Comparison of ENCODE assay signal across 22 mouse cellular contexts in the genomic region with DNA sequence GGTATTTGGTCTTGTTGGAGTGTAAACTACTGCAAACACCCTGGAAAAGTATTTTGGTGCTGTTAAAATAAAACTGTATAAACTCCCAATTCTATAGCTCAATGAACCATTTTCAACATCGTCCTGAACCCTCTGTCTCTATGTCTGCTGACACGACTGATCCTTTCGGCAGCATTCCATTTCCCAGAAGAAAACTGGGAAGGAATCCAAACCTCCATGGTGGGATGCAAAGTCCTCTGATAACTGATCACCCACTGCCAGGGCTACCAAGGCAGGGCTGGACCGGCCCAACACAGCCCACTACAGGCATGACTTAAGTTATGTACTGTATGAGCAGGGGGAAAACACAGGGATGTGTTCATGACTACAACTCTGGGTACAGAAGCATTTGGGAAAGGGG. TPM values are rescaled to one million over a fixed set of nuclear protein-coding genes. Genes with fewer than 3 reads are reported as not detected.
A peak's percentile ranks its signal among the peaks of the same experiment; 100 is the strongest.
DNase-seq lines count a peak whose midpoint lies in the region; ATAC-seq lines count a peak whose summit lies in the region.
"Had no signal": no experiment of that assay in that cellular context is flagged by ENCODE, and none has a peak within 500 bp of the region (broad histone marks: within the 10 kb centered on the region; RNA-seq: fewer than 3 reads in every experiment).

No protein-coding gene starts in this region.

- no peak overlapping the region for H3K9ac ChIP-seq in heart, embryonic 13.5 days
- H3K9ac ChIP-seq: forebrain, embryonic 13.5 days; hindbrain, embryonic 13.5 days had no signal

- no peak for DNase-seq in heart, postnatal 10 days
- peak; percentile 51 for DNase-seq in kidney, postnatal 14 days
- DNase-seq in kidney, adult 8-10 months = no peak
- peak; percentile 17 for DNase-seq in NIH3T3 (ENCODE audit: low read depth)
- DNase-seq in retina, embryonic 14.5 days (ENCODE audit: low spot score) = no peak
- DNase-seq: adrenal gland, adult 8-10 months; adrenal gland, postnatal 25 days; cerebellum, adult 18-20 months; gastrocnemius, postnatal 10 days; gastrocnemius, postnatal 36 days; heart, adult 2 months; heart, postnatal 36 days had no signal

- whole genome bisulfite sequencing in heart, embryonic 13.5 days = 40% methylated on average over 4 of the region's 4 CpGs

- H3K9me3 ChIP-seq in heart, embryonic 13.5 days = no peaks in the 10 kb centered on the region
- H3K9me3 ChIP-seq: forebrain, embryonic 10.5 days; forebrain, embryonic 13.5 days; heart, embryonic 10.5 days; hindbrain, embryonic 10.5 days; hindbrain, embryonic 13.5 days had no signal

- no peak for ATAC-seq in heart, embryonic 13.5 days (ENCODE audit: extremely low read depth, insufficient number of reproducible peaks, low FRiP score, low TSS enrichment)
- ATAC-seq: activated CD4-positive, CD25-positive, alpha-beta regulatory T cell, adult 4 months; CD4-positive, CD25-positive, alpha-beta regulatory T cell, adult 4 months; forebrain, embryonic 13.5 days; forebrain, embryonic 16.5 days; hindbrain, embryonic 16.5 days had no signal

- no peaks in the 10 kb centered on the region for H3K36me3 ChIP-seq in heart, embryonic 13.5 days
- H3K36me3 ChIP-seq: forebrain, embryonic 10.5 days; heart, embryonic 10.5 days; hindbrain, embryonic 10.5 days; hindbrain, embryonic 13.5 days had no signal

- 0 out of 2 replicates have a peak overlapping the region, but pooled peaks have one; percentile 6 for H3K27ac ChIP-seq in heart, embryonic 13.5 days (replicated peaks)
- H3K27ac ChIP-seq: forebrain, embryonic 10.5 days; forebrain, embryonic 13.5 days; heart, adult 2 months; hindbrain, embryonic 10.5 days; hindbrain, embryonic 13.5 days had no signal

- intact Hi-C loops in heart, postnatal 10 days (cut with DNase I) = no loop called here

- H3K27me3 ChIP-seq in heart, embryonic 13.5 days (replicated peaks) = no peaks in the 10 kb centered on the region
- H3K27me3 ChIP-seq: forebrain, embryonic 13.5 days; hindbrain, embryonic 13.5 days had no signal

- no peak overlapping the region for H3K4me2 ChIP-seq in heart, embryonic 13.5 days
- H3K4me2 ChIP-seq: forebrain, embryonic 13.5 days; hindbrain, embryonic 13.5 days had no signal

- H3K4me3 ChIP-seq in heart, embryonic 13.5 days = no peak overlapping the region
- H3K4me3 ChIP-seq: forebrain, embryonic 10.5 days; forebrain, embryonic 13.5 days; heart, adult 2 months; heart, embryonic 10.5 days; hindbrain, embryonic 10.5 days; hindbrain, embryonic 13.5 days had no signal

- H3K4me1 ChIP-seq in heart, embryonic 13.5 days = peaks cover 28% of the 10 kb centered on the region
- H3K4me1 ChIP-seq: forebrain, embryonic 10.5 days; forebrain, embryonic 13.5 days; hindbrain, embryonic 13.5 days had no signal

RNA-seq across cellular contexts. Expression of a gene that starts 14.5 kb away (rescaled TPM):
- polyA plus RNA-seq in heart, embryonic 13.5 days (2015; fragmentation: Nextera tagmentation; extraction: Ambion mirVana) = 23.1 and 23.6 TPM in 2 replicates
- 100 to 1,000 TPM; 109 to 119 TPM for total RNA-seq in heart, postnatal 10 days (2021)

RNA-seq across cellular contexts. Expression of a gene that starts 32.7 kb away (rescaled TPM):
- 20.8 and 25.4 TPM in 2 replicates for polyA plus RNA-seq in heart, embryonic 13.5 days (2015; fragmentation: Nextera tagmentation; extraction: Ambion mirVana)
- total RNA-seq in heart, postnatal 10 days (2021) = 1 to 10 TPM; 6.9 to 7.4 TPM

RNA-seq across cellular contexts. Expression of a gene that starts 32.8 kb away (rescaled TPM):
- polyA plus RNA-seq in heart, embryonic 13.5 days (2015; fragmentation: Nextera tagmentation; extraction: Ambion mirVana) = 0.24 and 0.47 TPM in 2 replicates
- 1 to 10 TPM; 2.1 to 5.4 TPM for total RNA-seq in heart, postnatal 10 days (2021)

Comparison
In these comparisons a context has a peak if more than half of its experiments do, and no peak if none do; other contexts are left out.
1. DNase-seq: peak in kidney, postnatal 14 days (single experiment) and NIH3T3 (single experiment); none in heart, postnatal 10 days (0 of 2), kidney, adult 8-10 months (0 of 2) and retina, embryonic 14.5 days (single experiment).